ENCODE assay signal across 8 mouse cellular contexts in genomic region chr2:26315072-26315924, GRCm38 (mm10). TPM values are rescaled to one million over a fixed set of nuclear protein-coding genes. Genes with fewer than 3 reads are reported as not detected.
DNase-seq lines count a peak whose midpoint lies in the region; ATAC-seq lines count a peak whose summit lies in the region.

TSS of gene Gpsm1 (plus strand) at chr2:26315515.

- H3K9me3 ChIP-seq in embryonic facial prominence, embryonic 13.5 days = no peaks in the 10 kb centered on the region
- no peaks in the 10 kb centered on the region for H3K9me3 ChIP-seq in heart, embryonic 11.5 days (replicated peaks; ENCODE audit: control insufficient read depth, low read length)
- no peaks in the 10 kb centered on the region for H3K9me3 ChIP-seq in kidney, embryonic 15.5 days (replicated peaks)
- H3K9me3 ChIP-seq in liver, embryonic 13.5 days (replicated peaks) = no peaks in the 10 kb centered on the region
- H3K9me3 ChIP-seq in stomach, embryonic 14.5 days (ENCODE audit: control insufficient read depth, low read depth, low read length) = no peaks in the 10 kb centered on the region

- H3K4me2 ChIP-seq in embryonic facial prominence, embryonic 13.5 days = peak within 1 kb of the TSS; percentile 97
- peak within 1 kb of the TSS; percentile 94 for H3K4me2 ChIP-seq in heart, embryonic 11.5 days
- peak within 1 kb of the TSS; percentile 66 for H3K4me2 ChIP-seq in kidney, embryonic 15.5 days
- peak within 1 kb of the TSS; percentile 82 for H3K4me2 ChIP-seq in liver, embryonic 13.5 days
- peak within 1 kb of the TSS; percentile 84 for H3K4me2 ChIP-seq in stomach, embryonic 14.5 days (replicated peaks; ENCODE audit: low read depth, low read length)

- peak; percentile 69 for DNase-seq in 3T3-L1 (ENCODE audit: low read depth, low spot score)
- DNase-seq in adrenal gland, postnatal 25 days = peak; percentile 83
- peak; percentile 28 for DNase-seq in liver, embryonic 13.5 days
- DNase-seq in natural killer cell, adult 2 months (ENCODE audit: low spot score in 2 of 2) = peak; percentile 80 to 82

- H3K36me3 ChIP-seq in embryonic facial prominence, embryonic 13.5 days = 0 out of 2 replicates have a peak, but pooled peaks cover 10% of the 10 kb centered on the region
- no peaks in the 10 kb centered on the region for H3K36me3 ChIP-seq in heart, embryonic 11.5 days (ENCODE audit: control insufficient read depth, insufficient read depth, low read length)
- no peaks in the 10 kb centered on the region for H3K36me3 ChIP-seq in kidney, embryonic 15.5 days
- no peaks in the 10 kb centered on the region for H3K36me3 ChIP-seq in liver, embryonic 13.5 days
- 0 out of 2 replicates have a peak, but pooled peaks cover 3% of the 10 kb centered on the region for H3K36me3 ChIP-seq in stomach, embryonic 14.5 days (ENCODE audit: control insufficient read depth, insufficient read depth, low read length)

- WGBS in embryonic facial prominence, embryonic 13.5 days = under 1% methylated on average over 65 of the region's 66 CpGs
- WGBS in heart, embryonic 11.5 days (ENCODE audit: insufficient replicate concordance) = under 1% methylated on average over 59 of the region's 66 CpGs
- WGBS in kidney, embryonic 15.5 days = under 1% methylated on average over 61 of the region's 66 CpGs
- under 1% methylated on average over 56 of the region's 66 CpGs for WGBS in liver, embryonic 13.5 days (ENCODE audit: insufficient replicate concordance)
- WGBS in stomach, embryonic 14.5 days = under 1% methylated on average over 63 of the region's 66 CpGs

- H3K27ac ChIP-seq in embryonic facial prominence, embryonic 13.5 days = peak within 1 kb of the TSS; percentile 98
- peak within 1 kb of the TSS; percentile 92 for H3K27ac ChIP-seq in heart, embryonic 11.5 days (ENCODE audit: low read depth, low read length)
- H3K27ac ChIP-seq in kidney, embryonic 15.5 days = peak within 1 kb of the TSS; percentile 96
- peak within 1 kb of the TSS; percentile 35 for H3K27ac ChIP-seq in liver, embryonic 13.5 days
- H3K27ac ChIP-seq in stomach, embryonic 14.5 days (ENCODE audit: low read length) = peak within 1 kb of the TSS; percentile 96

- peak within 1 kb of the TSS; percentile 95 for H3K9ac ChIP-seq in embryonic facial prominence, embryonic 13.5 days
- H3K9ac ChIP-seq in heart, embryonic 11.5 days (ENCODE audit: low read depth, low read length) = peak within 1 kb of the TSS; percentile 94
- peak within 1 kb of the TSS; percentile 89 for H3K9ac ChIP-seq in kidney, embryonic 15.5 days
- peak within 1 kb of the TSS; percentile 70 for H3K9ac ChIP-seq in liver, embryonic 13.5 days
- peak within 1 kb of the TSS; percentile 95 for H3K9ac ChIP-seq in stomach, embryonic 14.5 days (replicated peaks; ENCODE audit: low read depth, low read length)

- no peaks in the 10 kb centered on the region for H3K27me3 ChIP-seq in embryonic facial prominence, embryonic 13.5 days
- H3K27me3 ChIP-seq in heart, embryonic 11.5 days (ENCODE audit: control insufficient read depth, insufficient read depth, low read length) = no peaks in the 10 kb centered on the region
- H3K27me3 ChIP-seq in kidney, embryonic 15.5 days = no peaks in the 10 kb centered on the region
- peaks cover 28% of the 10 kb centered on the region for H3K27me3 ChIP-seq in liver, embryonic 13.5 days
- H3K27me3 ChIP-seq in stomach, embryonic 14.5 days (ENCODE audit: control insufficient read depth, insufficient read depth, low read length) = no peaks in the 10 kb centered on the region

- peak within 1 kb of the TSS; percentile 80 for H3K4me3 ChIP-seq in embryonic facial prominence, embryonic 13.5 days
- H3K4me3 ChIP-seq in heart, embryonic 11.5 days (ENCODE audit: low read depth, low read length) = peak within 1 kb of the TSS; percentile 90
- peak within 1 kb of the TSS; percentile 94 for H3K4me3 ChIP-seq in kidney, embryonic 15.5 days (replicated peaks)
- peak within 1 kb of the TSS; percentile 66 for H3K4me3 ChIP-seq in liver, embryonic 13.5 days (replicated peaks)
- peak within 1 kb of the TSS; percentile 90 for H3K4me3 ChIP-seq in stomach, embryonic 14.5 days (ENCODE audit: low read depth, low read length)

- ATAC-seq in embryonic facial prominence, embryonic 13.5 days (ENCODE audit: insufficient number of reproducible peaks, insufficient read depth, low FRiP score, low TSS enrichment, low read depth) = peak; percentile 80
- peak; percentile 76 for ATAC-seq in heart, embryonic 11.5 days (replicated peaks; ENCODE audit: insufficient number of reproducible peaks, low FRiP score, low TSS enrichment)
- ATAC-seq in kidney, embryonic 15.5 days (replicated peaks; ENCODE audit: low FRiP score) = peak; percentile 87
- peak; percentile 55 for ATAC-seq in liver, embryonic 13.5 days (ENCODE audit: low read depth)
- peak; percentile 87 for ATAC-seq in stomach, embryonic 14.5 days (ENCODE audit: insufficient number of reproducible peaks, insufficient read depth, low FRiP score, low read depth)

- peaks cover 63% of the 10 kb centered on the region for H3K4me1 ChIP-seq in embryonic facial prominence, embryonic 13.5 days
- peaks cover 41% of the 10 kb centered on the region for H3K4me1 ChIP-seq in heart, embryonic 11.5 days (ENCODE audit: control insufficient read depth, insufficient read depth, low read length)
- H3K4me1 ChIP-seq in kidney, embryonic 15.5 days = peaks cover 51% of the 10 kb centered on the region
- peaks cover 17% of the 10 kb centered on the region for H3K4me1 ChIP-seq in liver, embryonic 13.5 days (replicated peaks)
- H3K4me1 ChIP-seq in stomach, embryonic 14.5 days (ENCODE audit: control insufficient read depth, insufficient read depth, low read length) = peaks cover 33% of the 10 kb centered on the region

RNA-seq across cellular contexts. Expression of gene Gpsm1, which starts in this region (rescaled TPM):
- total RNA-seq in adrenal gland, postnatal 25 days (2021) = 17.5 and 17.7 TPM in 2 replicates
- polyA plus RNA-seq in embryonic facial prominence, embryonic 13.5 days (2015; fragmentation: Nextera tagmentation; extraction: Ambion mirVana) = 54.8 and 57.0 TPM in 2 replicates
- 21.4 and 30.2 TPM in 2 replicates for polyA plus RNA-seq in heart, embryonic 11.5 days (2014; fragmentation: Nextera tagmentation; extraction: Ambion mirVana)
- polyA plus RNA-seq in kidney, embryonic 15.5 days (2015; fragmentation: Nextera tagmentation; extraction: Ambion mirVana) = 39.6 and 44.4 TPM in 2 replicates
- 3.4 TPM in 2 replicates for polyA plus RNA-seq in liver, embryonic 13.5 days (2015; fragmentation: Nextera tagmentation; extraction: Ambion mirVana)
- polyA plus RNA-seq in stomach, embryonic 14.5 days (2014; fragmentation: Nextera tagmentation; extraction: Ambion mirVana) = 24.0 and 24.1 TPM in 2 replicates

Comparison
In these comparisons a context has a peak if more than half of its experiments do, and no peak if none do; other contexts are left out.
1. Peak in every context shown above with its lines: DNase-seq, ATAC-seq, H3K4me3 ChIP-seq and H3K27ac ChIP-seq.
2. DNase-seq: peak in every context shown above with its lines; median percentile 83 in adrenal gland, postnatal 25 days; 81 in natural killer cell, adult 2 months; 69 in 3T3-L1; 28 in liver, embryonic 13.5 days.
3. H3K27ac ChIP-seq: peak in every context shown above with its lines; median percentile 98 in embryonic facial prominence, embryonic 13.5 days; 96 in kidney, embryonic 15.5 days; 96 in stomach, embryonic 14.5 days; 92 in heart, embryonic 11.5 days; 35 in liver, embryonic 13.5 days.